Mouse (Mus musculus) brain, embryonic 14.5 days (tissue): Measurements from ENCODE around the gene Mob3b. TPM values are rescaled to one million over a fixed set of nuclear protein-coding genes. Genes with fewer than 3 reads are reported as not detected.

Experiments used
- DNase-seq: peaks from one replicate; pipeline ENCODE4 v3.0.0-alpha.2; 2011; ENCODE audit warnings: low read depth
- CTCF ChIP-seq: fragments of 200-500 bp; IDR thresholded peaks from 2 replicates; pipeline ENCODE4 v1.5.1; 2012; ENCODE audit warnings: inconsistent platforms, mild to moderate bottlenecking, moderate library complexity, borderline replicate concordance; ENCODE audit not compliant: insufficient read depth, insufficient read length; ENCODE audit errors: extremely low read depth
- POLR2A ChIP-seq: fragments of 200-500 bp; IDR thresholded peaks from 2 replicates; pipeline ENCODE4 v1.6.1; 2012; ENCODE audit warnings: mild to moderate bottlenecking, inconsistent platforms, borderline replicate concordance; ENCODE audit not compliant: poor library complexity, insufficient read depth, insufficient read length, severe bottlenecking; ENCODE audit errors: extremely low read depth
- polyA plus RNA-seq: library from polyadenylated mRNA; depleted of rRNA; stranded (reverse); fragments of >200 nt; gene quantifications from 2 replicates; pipeline ENCODE4 v1.2.3, GENCODE M21; 2012

Mob3b gene
- polyA plus RNA-seq, 1 experiment: 2.9 TPM

DNA sequence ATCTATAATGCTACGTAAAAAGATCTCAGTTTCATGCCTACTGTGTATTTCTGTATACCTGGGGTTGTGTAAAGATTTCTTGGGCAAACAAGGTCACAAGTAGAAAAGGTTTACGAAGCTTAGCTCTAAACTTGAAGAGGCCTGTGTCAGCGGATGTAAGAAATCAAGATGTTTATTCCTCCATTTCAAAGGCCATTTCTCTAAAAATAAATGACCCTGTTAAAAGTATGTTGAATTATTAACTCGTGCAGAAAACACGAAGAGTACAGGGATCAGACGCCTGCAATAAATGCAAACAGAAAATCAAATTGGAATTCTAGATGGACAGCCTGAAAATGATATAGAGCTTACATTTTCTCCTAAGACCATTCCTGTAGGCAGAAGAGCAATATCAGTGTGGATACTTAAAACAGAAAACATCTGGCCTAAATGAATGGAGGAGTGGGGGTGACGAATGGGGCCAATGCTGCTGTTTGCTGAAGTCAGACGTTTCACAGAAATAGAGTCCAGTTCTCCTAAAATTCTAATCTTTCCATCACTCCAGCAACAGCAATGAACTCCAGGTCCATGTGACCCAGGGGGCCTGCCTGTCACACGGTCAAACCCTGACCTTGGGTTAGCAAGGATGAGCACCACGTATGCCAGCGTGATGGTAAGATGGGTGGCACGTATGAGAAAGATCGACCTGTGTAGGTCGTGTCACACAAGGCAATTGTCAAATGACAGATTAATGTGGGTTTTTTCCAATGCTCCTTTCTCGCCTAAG, 22.3 kb downstream of the Mob3b start:
- DNase-seq: no peak
- TF ChIP-seq CTCF (no peak), POLR2A (no peak)

DNA sequence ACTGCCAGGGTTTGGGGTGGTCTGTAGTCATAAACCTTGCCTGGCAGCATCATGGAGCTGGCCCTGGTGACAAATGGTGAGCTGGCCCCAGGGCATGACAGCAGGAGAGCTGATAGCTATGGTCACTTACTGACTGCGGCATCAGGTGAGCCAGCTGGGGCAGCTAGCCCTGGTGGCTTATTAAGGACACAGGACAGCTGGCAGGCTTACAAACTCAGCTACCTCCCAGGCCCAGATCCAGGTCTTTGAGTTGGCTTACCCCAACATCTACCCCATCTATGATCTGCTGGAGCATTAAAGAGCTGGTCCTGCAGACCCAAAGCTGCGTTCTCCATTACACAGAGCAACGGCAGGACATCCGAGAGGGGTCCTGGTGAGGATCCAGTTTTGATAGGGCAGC, 23.9 kb downstream of the Mob3b start:
- TF ChIP-seq CTCF (no peak), POLR2A (no peak)
- DNase-seq: no peak

DNA sequence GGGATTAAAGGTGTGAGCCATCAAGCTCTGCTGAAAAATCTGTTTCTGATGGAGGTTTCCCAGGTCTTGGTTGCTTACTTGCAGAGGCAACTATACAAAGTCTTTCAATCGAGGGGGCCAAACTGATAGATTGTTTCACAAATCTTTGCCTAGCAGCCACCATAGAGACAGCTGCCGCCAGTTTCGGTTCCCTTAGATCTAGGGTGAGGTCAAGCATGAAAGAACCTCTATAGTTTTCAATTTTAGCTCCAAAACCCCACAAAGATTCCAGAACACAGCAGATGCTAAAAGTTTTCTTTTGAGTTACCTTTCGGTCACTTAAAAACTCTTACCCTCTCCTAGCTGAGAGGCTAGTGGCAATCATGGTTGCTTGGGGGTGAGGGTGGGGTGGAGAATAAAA, 25.7 kb downstream of the Mob3b start:
- DNase-seq: no peak
- TF ChIP-seq CTCF (no peak), POLR2A (no peak)

DNA sequence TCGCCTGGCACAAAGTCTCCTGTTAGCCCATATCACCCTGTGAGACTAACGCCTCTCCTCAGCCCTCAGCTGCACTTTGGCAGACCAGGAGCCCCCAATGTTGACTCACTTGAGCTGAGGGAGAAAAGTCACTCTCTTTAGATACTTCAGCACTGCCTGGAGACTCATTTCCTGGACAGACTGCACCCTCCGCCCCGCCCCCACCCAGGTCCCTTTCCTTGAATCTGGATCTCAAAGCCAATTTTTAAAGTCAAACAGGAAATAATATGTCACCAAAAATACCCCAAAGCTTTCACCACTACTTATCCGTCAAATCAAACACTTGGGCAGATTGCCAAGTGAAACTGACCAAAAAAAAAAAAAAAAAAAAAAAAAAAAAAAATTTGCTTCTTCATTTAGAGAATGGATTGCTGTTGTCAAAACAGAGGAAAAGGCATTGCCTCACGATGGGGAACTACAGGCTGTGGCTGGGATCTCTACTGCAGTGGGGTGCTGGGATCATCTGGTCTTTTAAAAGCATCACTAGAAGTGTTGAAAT, 26.8 kb downstream of the Mob3b start:
- no peak for TF ChIP-seq POLR2A
- TF ChIP-seq CTCF: no peak

DNA sequence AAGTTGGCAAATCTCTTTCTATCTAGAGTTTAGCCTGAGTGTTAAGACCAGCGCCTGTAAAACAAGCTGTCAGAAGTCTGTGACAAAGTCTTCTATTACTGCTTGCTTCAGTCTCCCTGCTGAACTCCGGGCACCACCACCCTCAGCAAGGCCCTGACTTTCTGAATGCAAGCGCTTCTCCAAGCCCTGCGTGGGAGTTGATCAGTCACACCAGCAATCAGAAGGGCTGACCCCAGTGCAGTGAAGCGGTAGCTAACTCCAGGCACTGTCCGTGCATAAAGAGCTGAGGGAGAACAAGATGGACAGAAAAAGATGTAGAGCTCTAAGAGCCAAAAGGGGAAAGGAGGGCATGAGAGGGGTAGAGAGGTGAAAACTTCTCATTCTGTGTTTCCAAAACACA, 29.5 kb downstream of the Mob3b start:
- TF ChIP-seq CTCF (no peak), POLR2A (no peak)
- no peak for DNase-seq

More for the DNA sequence above, 26.8 kb downstream of the Mob3b start:
- DNase-seq: no peak

DNA sequence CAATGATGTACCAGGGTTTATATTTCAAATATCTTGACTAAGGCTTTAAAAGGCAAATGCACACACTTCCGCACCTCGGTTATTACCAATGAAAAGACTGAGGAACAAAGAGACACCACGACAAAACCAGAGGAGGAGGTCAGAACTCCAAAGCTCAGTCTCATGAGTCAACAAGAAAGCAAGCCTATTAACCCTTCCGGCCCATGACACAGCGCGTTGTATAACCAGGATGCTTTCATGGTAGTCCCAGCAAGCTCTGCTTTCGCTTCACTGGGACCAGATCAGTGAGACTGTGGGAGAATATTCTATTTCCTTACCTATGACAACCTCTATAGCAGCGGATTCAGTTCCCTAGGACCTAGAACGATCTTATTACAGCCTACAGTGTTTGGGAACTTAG, 30.5 kb downstream of the Mob3b start:
- TF ChIP-seq POLR2A: no peak
- TF ChIP-seq CTCF: no peak
- peak; percentile 35 for DNase-seq

DNA sequence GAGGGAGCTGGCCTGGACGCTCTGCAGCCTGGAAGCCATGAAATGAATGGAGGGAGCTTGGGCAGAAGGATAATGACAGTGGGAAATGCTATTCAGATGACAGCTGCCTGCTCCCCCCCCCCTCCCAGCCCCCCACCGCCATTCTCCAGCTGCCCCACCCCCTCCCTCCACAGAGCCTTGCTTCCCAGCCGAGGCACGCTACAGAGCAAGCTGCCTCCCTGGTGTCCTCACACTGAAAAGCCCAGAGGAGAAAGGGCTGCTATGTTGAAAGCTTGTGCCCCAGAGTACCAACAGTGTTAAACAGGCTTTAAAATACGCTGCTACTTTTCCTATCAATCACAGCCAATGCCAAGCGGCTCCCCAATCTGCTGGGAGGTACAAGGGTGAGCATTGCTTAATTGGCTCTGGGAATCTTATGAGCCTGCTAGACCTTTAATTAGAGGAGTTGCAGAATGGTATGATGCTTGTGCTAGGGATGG, 31.9 kb downstream of the Mob3b start:
- DNase-seq: peak; percentile 95
- TF ChIP-seq CTCF: no peak
- TF ChIP-seq POLR2A: peak; percentile 30; the same call in 1 of the 2 replicates

DNA sequence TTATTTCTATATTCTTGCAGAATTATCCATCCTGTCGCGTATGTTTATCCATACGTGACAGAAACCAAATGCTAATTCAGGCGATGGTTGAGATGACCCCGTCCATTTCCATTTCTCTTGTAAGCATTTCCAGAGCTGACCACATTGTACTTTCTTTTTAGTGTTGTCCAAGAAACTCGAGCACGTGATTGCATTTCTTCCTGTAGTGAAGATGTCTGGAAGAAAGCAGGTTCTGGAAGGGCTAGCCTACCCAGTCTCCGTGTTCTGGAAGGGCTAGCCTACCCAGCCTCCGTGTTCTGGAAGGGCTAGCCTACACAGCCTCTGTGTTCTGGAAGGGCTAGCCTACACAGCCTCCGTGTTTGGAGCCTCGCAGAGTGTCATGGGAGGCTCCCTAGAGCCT, 33.3 kb downstream of the Mob3b start:
- no peak for TF ChIP-seq POLR2A
- no peak for TF ChIP-seq CTCF
- DNase-seq: no peak

DNA sequence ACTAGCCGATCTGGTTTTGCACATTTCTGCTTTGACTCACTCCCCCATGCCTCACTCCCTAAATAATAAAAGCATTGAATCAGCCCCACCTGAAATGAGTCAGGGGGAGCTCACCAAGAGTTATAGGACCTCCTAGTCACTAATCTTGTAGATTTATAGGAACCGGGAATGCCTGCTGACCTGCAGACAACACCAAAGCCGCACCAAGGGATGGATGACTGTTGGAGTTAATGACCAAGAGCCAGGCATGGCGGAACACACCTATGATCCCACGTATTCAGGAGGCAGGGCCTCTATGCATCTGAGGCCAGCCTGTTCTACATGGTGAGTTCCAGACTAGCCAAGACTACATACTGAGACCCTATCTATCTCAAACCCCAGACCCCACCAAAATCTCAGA, 34.2 kb downstream of the Mob3b start:
- no peak for DNase-seq
- TF ChIP-seq POLR2A (no peak), CTCF (no peak)

DNA sequence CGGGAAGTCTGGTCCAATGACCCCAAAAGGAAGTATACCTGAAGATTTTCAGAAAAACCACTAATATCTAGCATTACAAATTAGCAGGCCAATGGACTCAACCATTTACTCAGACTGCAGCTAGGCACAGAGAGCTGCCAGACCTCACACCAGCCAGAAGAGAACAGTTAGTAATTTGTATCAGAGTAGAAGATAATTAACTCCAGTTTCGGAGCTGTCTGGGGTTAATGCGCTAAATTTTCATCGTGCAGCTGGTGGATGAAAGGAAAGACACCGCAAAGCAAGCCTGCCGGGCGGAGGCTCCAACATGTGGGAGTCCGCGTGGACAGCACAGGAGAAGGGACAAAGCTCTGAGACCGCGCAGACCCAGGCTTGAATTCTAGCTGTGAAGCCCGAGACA, 36.2 kb downstream of the Mob3b start:
- peak; percentile 82 for DNase-seq
- TF ChIP-seq CTCF (no peak), POLR2A (no peak)

DNA sequence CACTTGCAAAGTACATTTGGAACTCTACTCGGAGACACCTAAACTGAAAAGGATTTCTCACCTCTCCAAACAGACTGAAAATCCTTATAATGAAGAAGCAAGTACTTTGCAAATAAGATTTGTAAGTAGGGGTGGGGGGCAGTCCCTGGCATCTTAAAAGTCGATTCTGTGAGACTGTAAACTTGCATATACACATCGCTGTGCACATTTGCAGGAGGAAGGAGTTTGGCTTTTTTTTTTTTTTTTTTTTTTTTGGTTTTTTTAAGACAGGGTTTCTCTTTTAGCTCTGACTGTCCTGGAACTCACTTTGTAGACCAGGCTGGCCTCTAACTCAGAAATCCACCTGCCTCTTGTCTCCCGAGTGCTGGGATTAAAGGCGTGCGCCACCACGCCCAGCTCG, 36.7 kb downstream of the Mob3b start:
- DNase-seq: no peak
- TF ChIP-seq POLR2A (no peak), CTCF (no peak)

DNA sequence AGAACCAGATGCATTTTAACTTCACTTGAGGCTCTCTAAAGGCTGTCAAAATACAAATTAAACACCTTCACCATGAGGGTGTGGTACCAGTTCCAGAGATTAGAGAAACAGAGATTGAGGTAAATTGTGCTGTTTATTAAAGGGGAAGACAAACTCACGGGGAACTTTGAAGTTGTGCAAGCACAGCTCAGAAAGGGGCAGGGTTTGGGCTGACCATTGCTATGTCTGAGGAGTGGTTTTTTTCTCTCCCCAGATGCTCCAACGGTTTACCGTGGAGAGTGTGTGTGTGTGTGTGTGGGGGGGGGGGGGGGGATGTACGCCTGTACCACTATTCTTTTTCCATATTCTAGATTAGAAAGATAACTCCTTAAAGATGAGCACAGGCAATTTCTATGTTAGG, 37.1 kb downstream of the Mob3b start:
- no peak for TF ChIP-seq POLR2A
- TF ChIP-seq CTCF: no peak
- no peak for DNase-seq
